Mouse (Mus musculus) induced T-regulatory cell, adult 2 months (primary cell): ENCODE measurements around the gene Dctd.
A peak's percentile ranks its signal among the peaks of the same experiment; 100 is the strongest.

Source experiments
- DNase-seq: peaks from one replicate; pipeline ENCODE4 v3.0.0-alpha.2; 2012; ENCODE audit warnings: low read depth

Gene Dctd

DNA sequence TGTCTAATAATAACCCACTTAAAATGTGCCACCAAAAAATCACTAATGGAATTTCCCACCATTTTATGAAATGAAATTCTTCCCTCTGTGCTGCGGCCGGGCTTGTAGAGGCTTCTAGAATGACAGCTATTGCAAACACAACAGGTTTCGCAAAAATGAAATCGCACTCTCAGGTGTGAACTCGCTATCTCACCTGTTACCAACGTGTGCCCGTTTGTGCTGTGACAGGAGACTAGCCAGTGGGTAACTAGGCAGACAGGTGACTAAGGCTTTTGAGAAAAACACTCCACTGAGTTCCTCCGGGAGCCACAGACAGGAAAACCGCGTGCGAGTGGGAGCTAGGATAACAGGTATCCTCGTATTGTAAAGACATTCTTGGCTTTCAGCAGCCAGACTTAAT is at the start of gene Dctd:
TSS of gene Dctd (plus strand) at position 301 of the 400 bp plus-strand sequence.
- no peak for DNase-seq

DNA sequence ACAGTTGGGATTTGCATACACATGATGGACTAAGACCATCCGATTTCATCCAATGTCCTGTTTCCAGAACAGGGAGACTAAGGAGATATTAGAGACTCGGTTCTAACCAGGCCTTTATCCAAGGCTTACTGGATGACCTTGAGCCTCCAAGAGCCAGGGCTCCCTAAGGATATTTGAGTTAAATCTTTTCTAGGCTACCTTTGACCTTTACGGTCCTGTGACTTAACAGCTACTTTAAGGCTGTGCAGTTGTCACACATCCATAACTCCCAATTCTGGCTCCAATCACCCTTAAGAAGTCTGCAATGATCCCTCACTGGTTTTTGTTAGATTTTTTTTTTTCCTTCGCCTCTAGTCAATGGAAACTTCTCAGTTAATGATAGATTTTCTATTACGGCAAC is 45.3 kb upstream of the Dctd start:
- DNase-seq, result no peak

DNA sequence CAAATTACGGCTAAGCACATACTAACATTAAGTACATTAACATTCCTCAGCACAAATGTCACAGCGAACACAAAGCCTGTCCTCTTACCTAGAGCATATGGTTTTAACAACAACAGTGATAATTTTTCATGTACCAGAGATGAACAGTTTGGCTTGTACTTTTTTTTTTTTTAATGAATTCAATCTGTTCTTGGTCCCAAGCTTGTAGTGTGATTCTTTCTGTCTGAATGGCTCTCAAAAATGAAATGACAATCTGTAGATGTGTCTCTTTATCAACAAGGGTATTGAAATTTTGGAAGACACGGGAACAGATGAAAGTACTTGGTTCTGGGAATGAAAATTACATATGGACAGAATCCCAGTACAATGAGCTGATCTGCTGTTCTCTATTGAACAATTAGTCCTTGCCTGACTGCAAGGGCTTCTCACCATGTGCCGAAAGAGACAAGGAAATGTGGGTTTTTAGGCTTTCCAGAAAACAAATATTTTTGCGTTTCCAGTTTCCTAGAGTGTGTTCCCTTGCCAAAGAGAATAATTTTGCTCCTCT is 35.3 kb upstream of the Dctd start:
- DNase-seq, result no peak

DNA sequence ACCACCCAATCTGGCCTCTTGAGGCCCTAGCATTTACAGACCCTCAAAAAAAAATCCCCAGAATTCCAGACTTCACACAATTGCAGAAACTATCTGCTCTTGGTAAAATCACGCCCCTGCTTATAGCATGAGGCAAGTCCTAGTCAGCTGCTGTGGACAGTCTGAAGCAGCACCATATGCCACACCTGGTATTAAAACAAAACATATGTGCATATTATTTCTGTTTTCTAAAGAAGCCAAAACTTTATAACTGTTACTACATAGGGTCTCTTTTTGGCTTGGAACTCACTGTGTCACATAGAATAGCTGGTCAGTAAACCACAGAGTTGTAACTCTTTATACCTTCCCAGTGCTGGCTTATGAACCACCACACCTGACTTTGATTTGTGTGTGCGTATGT is 24.7 kb upstream of the Dctd start:
- DNase-seq, result no peak

DNA sequence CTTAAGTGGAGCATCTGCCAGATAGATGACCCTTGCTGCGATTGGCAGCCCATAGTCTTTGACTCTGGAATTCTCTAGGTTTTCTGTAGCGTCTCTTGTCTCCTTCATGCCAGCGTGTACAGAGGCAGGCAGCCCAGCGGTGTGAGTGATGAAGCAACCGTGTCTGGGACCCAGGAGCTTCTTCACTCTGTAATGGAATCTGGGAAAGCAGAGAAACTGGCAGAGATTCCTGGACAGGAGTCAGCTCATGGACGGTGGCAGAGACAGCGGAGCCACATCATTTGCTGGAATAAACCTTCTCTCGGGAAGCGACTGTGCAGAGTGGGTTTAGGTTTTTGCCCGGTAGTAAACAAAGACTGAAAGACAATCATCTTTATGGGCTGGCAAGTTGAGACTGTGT is 16.5 kb upstream of the Dctd start:
- DNase-seq, result no peak

DNA sequence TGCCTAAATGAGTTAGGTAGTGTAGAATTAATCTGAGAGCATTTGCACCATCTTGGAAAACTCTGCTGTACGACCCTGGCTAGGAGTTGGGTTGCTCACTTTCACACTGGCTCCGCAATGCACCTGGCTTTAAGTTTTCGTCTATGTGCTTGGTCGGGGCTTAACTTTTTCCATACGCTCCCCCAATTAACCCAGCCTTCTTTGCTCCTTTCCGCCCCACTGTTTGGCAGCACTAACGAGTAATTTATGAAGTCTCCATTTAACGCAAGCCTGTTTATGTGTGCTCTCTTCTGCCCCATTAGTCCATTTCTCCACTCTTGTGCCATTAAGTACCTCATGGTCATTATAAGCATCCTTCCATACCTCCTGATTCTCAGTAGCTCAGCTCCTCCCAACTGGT is 8.2 kb upstream of the Dctd start:
- no peak for DNase-seq

DNA sequence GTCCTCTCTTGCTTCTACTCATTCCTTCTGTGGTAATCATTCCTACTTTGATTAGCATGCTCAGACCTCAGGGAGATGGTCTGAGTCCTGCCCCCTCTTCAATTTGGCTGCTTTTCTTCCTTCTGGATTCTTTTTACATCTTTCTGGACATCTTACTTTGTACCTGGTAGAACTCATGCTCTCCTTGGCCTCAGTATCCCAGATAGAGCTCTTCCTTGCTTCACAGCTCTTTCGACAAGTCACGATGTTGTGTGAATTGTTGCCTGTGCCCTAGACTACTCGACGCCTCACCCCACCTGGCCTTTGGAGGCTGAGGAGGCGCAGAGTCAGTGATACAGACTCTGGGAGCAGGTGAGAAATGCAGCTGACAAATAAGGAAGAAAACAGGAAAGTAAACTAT is 3.5 kb upstream of the Dctd start:
- no peak for DNase-seq

DNA sequence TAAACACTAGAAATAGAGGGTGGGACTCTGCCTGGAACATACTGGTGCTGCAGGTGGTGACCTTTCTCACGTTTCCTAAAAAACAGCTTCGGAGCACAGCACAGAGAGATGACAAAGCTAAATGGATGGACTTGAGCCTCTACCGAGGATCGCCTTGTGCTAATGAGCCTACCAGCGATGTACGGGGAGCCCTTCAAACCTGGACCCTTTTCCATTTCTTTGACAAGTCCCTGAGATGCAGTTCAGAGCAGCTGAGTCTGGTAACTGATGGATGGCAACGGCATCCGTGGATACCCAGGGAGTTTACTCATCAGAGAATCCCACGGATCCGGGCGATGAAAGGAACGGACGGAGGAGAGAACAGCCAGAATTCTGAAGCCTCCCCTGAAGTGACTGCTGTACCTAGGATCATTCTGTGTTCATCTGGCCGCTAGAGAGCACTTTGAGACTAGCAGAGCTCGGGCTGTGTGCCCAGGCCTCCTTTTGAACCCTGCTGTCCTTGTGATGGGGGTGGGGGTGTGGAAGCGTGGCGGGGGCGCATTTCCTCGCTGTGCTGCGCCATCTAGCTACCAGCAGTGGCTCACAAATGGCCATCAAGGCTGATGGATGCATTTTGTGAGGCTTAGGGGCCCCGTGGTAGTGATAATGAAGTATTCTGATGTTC is 1.6 kb upstream of the Dctd start:
- DNase-seq, result no peak

DNA sequence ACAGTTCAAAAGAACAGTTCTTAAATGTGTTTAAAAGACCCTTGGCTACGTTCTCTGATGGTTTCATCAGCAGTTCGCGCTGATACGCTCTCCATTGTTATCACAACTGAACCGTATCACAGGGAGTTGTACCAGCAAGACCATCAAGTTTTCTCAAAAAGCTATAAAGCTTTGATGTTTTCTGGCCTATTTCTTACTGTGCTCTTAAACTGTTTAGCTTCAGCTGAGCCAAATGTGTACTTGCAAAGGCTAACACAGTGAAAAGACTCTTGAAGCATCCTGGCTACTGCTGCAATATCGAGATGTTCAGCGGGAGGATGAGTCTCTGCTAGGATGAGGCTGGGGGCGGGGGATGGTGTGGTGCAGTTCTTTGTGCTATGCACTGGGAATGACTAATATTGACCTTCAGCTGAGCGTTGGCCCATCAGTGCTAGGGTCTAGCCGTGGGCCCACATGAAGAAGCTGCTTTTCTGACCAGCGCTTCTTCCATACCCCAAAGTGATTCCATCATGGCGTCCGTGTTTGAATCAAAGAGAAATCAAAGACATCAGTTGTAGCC is 732 bp upstream of the Dctd start:
- DNase-seq, result no peak

DNA sequence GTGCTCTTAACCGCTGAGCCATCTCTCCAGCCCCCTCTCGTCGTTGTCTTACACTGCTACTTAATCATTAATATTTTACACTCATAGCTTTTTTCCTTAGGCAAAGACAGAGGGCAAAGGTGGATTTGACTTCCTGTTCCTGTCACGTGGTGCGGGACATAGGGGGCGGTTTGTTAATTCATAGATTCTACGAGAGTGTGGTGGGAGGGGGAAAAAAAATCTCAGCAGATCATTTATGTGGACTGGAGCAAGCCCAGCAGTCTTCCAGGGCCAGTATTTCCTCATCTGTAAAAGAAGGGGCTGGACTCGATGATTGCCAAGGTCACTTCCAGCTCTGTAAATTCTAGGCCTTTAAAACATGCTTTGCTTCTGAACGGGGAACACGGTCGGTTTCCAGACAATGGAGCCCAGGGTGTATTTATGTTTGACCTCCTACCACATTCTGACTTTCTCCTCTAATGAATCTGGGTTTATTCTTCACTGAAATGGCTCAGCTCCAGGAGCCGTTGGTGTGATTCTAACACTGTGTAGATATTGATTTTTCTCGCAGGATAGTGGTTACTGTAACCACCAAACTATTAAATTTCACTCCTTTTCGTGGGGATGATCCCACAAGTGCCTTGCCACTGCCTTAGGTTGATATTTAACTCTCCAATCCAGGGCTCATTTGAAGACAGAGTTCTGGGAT is 1.4 kb downstream of the Dctd start:
- no peak for DNase-seq

DNA sequence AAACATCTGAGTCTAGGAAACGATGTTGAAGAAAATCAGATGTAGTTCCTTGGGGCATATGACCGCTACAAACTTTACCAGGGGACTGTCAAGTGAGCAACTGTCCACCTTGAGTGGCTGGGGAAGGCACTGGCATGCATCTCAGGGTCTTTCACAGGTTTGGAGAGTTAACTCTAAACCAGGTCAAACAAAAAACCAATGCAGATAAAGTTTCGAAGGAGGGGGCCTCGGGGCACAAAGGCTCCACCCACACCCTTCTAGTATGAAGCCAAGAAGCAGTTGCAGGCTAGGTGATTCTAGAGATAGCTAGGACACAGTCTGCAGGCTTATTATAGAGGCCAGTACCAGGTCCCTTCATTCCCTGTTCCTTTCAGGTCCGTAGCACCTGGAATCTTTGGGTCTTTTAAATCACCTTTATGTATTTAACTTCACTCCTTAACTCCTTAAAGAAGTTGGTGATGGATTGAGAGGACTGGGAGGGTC is 10.5 kb downstream of the Dctd start:
- DNase-seq, result no peak

DNA sequence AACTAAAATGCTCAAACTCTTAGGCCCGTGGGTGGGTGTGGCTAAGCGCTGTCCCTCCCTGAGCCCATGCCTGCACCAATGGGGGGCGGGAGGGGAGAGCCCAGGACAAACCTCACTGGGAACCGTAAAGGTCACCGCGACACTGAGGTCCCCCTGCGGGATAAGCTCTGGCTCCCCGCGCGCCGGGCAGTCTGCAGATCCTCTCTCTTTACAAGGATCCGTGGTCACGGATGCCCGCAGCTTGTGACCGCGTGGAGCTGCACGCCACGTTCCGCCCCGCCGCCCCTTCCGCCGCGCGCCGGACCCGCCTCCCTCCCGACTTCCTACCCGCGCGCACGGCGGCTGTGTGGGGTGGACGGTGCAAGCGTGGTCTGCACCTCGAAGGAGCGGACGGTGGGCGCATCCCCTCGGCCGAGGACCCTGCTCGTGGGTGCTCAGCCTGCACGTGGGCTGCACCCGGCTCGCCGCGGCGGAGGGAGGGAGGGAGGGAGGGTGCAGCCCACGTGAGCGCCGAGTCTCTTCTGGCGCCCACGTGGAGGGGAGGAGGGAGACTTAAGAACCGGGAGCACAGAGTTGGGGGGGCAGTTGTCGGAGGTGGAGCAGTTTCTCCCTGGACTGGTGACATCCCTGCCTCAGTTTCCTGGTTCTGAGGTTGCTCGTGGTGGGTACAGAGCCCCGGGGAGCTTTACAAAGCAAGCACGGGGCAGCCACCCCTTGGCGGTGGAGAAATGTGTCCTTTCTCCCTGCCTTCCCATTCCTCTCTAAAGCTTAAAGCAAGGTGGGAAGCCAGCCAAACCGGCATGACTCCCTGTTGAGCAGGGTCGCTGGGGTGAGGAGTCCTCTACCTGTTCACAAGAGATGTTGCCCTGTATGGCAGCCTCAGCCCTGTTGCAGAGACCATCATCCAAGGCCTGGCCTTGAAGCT is 11.2 kb downstream of the Dctd start:
- peak; percentile 60 for DNase-seq

DNA sequence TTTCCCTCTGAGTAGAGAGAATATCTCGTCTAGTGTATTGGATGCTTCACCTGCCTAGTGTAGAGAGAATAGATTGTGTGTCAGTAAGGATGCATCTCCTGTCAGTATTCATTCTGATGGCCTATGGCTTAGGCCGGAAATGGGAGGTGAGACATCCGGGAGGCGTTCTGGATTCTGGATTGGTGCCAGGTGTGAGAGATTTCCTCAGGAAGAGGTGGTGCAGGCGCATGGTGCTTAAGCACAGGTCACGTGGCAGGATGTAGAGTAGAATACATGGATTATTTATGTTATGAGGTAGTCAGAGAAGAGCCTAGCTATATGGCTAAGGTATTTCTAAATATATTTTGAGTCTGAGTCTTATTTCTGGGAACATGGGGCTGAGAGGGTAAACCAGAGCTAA is 15.7 kb downstream of the Dctd start:
- DNase-seq, result no peak

DNA sequence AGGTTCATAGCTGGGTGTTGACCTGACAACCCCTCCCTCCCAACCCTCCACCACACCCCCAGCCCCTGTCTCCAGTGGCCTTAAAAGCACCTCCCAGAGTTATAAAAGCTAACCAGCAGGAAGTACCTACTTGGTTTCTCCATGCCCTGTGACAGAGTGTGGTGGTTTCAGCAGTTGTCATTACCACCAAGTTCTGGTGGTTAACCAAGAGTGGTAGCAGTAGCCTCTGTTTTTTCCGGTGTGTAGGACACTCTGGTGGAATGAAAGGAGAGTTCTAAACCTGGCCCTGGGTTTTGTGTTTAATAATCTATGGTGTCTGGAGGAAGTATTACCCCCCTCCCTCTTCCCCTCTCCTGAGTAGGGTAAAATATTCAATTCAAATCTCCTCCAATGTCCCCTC is 24.1 kb downstream of the Dctd start:
- DNase-seq, result peak; percentile 34

DNA sequence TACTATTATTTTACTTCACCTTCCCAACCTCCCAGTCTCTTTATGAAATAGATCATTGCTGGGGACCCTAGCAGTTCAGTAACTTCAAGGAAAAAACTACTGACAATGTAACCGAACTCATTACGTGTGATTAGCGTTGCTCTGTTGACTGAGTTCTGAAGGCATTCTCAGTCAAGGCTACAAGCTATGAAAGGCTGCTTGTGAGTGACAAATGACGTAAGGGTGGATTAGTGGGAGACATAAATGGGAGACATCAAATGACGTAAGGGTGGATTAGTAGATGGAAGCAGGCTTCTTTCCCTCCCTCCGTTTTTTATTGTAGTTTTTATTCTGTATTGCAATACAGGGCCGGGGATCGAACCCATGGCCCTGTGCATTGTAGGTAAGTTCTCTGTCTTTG is 26.0 kb downstream of the Dctd start:
- no peak for DNase-seq

DNA sequence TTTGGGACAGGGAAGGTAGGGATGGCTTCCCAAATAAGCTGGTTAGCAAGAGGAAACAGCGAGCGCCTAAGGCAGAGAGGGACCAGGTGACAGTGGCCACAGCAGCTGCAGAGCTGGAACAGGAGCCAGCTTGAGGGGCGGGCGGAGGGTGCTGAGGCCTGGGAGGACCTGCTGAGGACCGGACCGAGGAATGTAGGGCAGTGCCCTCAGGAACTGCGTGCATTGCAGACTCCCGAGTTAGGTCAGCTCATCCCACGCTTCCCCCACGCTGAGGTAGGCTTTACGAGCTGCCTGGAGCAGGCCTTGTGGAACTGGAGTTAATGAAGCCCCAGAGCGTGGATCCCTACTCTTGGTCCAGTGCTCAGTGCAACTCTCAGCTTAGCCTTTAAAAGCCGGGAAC is 28.1 kb downstream of the Dctd start:
- no peak for DNase-seq

DNA sequence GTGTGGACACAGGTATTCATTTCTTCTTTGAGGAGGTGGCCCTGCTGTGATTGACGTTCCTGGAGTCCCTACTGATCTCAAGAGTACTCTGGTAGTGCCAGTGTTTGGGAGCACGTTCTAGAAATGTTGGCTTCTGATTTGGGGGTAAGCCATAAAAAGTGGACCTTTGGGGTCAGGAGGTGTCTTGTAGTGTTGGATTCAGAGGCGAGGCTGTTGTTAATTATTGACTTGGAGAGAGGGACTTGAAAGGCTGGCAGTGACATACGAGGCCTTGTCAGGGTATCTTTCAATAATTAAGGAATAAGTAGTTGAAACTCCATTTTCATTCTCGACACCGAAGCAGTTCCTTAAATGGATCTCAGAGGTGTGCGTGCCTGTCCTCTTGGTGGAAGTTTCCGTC is 31.4 kb downstream of the Dctd start:
- no peak for DNase-seq

DNA sequence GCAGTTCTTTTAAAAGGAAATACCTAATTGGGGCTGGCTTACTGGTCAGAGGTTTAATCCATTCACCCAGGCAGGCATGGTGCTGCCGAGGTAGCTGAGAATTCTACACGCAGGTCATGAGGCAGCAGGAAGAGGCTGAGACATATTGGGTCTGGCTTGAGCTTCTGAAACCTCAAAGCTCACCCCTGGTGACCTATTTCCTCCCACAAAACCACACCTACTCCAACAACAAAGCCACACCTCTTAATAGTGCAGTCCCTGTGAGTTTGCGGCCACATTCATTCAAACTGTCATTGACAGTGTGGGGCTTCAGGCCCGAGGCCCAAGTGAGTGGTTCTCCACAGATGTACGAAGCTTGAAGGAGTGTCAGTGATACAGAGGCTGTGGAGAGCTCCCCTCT is 34.4 kb downstream of the Dctd start:
- no peak for DNase-seq

DNA sequence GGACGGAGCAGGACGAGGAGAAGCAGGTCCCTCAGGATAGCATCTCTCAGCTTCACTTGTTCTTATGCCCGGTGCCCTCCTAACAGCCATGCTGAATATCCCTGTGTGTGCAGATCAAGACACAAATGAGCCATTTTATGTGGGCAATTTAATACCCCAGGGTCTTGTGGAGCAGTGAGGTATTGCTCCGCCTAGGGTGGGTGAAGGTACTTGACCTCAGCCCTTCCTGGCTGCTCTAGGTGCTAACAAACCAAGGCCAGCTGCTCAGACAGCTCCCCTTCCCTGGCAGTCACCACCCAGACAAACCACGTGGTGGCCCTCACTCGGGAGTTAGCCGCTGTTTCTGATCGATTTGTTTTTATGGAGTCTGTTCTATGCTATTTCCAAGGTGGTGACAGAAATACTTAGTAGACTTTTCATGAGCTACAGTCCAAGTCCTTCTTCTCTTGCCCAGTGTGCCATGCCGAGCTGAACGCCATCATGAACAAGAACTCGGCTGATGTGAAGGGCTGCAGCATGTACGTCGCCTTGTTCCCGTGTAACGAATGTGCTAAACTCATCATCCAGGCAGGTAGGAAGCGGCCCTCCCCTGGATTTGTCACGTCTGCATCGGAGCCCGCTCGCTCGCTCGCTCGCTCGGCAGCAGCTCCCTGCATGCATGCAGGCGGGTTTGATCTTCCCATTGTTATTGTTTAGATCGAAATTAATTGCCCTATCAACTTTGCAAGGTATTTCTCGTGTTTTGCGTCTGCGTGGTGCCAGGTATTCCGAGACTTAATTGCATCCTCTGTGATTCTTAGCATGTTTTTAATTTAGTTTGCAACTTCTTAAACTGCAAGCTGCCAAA is 38.1 kb downstream of the Dctd start:
- no peak for DNase-seq

DNA sequence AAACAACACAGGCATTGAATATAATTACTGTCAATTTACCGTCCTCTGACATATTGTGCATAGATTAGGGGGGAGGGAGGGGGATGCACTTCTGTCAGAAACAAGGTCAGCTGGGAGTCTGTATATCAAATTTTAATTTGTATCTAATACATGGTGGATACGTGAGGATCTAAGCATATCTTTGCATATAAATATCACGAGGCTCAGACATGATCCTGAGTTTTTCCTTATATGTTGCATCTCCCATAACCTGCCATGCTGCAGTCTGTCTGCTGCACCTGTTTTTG is 38.7 kb downstream of the Dctd start:
- DNase-seq, result no peak

DNA sequence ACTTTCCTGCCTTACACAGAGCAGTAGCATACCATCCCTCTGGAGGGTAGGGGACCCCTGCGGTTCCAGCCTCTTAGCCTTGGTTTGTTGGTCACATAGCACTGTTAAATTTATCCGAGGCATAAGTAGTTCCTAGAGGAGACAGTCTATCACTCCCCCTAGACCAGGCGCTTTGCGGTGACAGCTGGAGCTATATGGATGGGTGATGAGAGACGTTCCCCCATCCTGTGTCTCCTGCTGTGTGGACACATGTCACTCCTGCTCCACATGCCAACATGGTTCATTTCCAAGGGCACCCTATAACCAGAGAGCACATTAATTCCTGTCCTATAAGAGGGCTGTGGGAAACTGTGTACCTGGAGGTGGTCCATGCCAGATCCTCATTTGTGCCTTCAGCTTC is 42.1 kb downstream of the Dctd start:
- DNase-seq, result no peak

DNA sequence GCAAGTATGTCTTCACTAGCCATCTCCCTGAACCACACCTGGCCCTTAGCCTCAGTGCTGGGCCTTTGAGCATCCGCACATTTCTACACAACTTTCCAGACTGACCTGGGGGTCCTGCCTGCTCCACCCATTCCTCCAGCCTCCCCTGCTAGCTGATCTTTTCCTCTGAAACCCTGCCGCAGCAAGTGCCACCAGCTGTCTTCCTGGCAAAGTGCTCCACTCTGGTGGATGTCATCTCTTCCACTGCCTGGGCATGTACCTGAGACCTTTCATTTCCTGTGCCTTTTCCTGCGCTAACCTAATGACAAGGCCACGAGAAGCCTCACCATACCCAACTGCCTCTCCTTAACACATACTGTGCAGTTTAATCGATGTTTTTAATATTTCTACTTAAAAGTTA is 46.9 kb downstream of the Dctd start:
- DNase-seq, result no peak
